Mouse (Mus musculus) heart, postnatal 25 days (tissue): ENCODE data around the gene Gm4201. TPM values are rescaled to one million over a fixed set of nuclear protein-coding genes. Genes with fewer than 3 reads are reported as not detected.
"Not testable (repeated sequence)": the region's sequence is repeated elsewhere in the genome, so short reads cannot be mapped to it uniquely, and the experiment has no call there.

Experiments used
- DNase-seq: peaks from one replicate; pipeline ENCODE4 v3.0.0; 2022; ENCODE audit warnings: low spot score
- intact Hi-C: fragments of 180-260 bp; cut with DNase I; formaldehyde crosslinking; loops from one replicate; pipeline ENCODE4 v1.15.1; 2025
- total RNA-seq, 2 experiments: library from RNA; stranded (reverse); gene quantifications; 2 replicates each; pipeline ENCODE4 v1.2.3; 2021

Gene Gm4201
- total RNA-seq: not detected

DNA sequence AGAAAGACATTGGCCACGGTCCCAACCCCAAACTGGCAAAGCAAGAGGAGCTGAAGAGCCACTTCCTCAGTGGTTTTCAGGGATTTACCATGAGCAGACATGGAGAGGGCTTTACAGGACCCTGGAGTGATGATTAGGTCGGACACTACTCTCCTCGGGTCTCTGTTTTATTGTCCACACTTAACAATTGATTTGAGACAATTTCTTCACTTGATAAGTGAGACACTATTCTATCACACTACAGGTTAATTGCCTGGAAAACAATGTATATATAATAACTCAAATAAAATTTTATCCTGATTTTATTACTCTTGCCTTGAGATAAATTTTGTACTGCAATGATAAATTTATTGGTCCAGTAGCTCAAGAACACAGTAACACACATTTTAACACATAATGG lies at the start of gene Gm4201:
Gm4201 (minus strand) TSS at position 101 of the 400 bp plus-strand sequence.
- intact Hi-C loops, DNase-seq: not testable (repeated sequence)

DNA sequence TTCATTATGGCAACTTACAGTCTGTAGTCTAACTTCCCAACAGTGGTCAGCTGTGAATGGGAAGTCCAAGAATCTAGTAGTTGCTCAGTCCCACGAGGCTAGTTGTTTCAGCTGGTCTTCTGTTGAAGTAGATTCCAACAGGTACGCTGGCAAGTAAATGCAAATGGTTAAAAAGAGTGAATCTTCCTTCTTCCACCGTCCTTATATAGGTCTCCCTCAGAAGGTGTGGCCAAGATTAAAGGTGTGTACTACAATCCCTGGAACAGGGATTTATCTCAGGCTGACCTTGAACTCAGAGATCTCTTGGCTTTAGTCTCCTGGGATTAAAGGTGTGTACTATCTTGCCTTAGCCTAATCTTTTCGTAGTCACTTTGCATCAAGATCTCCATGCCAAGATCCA lies 22.9 kb upstream of the Gm4201 start, which contains the start of gene Gm4565:
Gm4565 (minus strand) TSS at position 101 of the 400 bp plus-strand sequence.
- intact Hi-C loops, DNase-seq: not testable (repeated sequence)

DNA sequence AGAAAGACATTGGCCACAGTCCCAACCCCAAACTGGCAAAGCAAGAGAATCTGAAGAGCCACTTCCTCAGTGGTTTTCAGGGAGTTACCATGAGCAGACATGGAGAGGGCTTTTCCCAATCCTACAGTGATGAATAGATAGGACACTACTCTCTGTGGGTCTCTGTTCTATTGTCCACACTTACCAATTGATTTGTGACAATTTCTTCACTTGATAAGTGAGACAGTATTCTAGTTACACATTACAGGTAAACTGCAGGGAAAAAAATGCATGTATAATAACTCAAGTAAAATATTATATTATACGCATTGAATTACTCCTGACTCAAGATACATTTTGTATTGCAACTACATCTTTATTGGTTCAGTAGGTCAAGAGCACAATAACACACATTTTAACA lies 30.4 kb downstream of the Gm4201 start, which contains the start of gene Gm8677:
Gm8677 (minus strand) TSS at position 101 of the 400 bp plus-strand sequence.
- DNase-seq, intact Hi-C loops: not testable (repeated sequence)

DNA sequence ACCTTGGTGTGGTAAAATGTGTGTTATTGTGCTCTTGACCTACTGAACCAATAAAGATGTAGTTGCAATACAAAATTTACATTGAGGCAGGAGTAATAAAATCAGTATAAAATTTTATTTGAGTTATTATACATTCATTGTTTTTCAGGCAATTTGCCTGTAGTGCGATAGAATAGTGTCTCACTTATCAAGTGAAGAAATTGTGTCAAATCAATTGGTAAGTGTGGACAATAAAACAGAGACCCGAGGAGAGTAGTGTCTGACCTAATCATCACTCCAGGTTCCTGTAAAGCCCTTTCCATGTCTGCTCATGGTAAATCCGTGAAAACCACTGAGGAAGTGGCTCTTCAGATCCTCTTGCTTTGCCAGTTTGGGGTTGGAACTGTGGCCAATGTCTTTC lies 42.5 kb downstream of the Gm4201 start, which contains the start of gene Vmn1r152:
Vmn1r152 (plus strand) TSS at position 301 of the 400 bp plus-strand sequence.
- DNase-seq, intact Hi-C loops: not testable (repeated sequence)

Other genes with a start within 250 kb of the Gm4201 start
- gene Gm4187, start 235.6 kb downstream of the Gm4201 start, total RNA-seq: not detected
- not detected for gene Gm8660, start 194.3 kb downstream of the Gm4201 start, total RNA-seq
- gene Vmn1r148, start 151.8 kb downstream of the Gm4201 start, total RNA-seq: not detected
- gene Vmn1r149, start 127.1 kb downstream of the Gm4201 start, total RNA-seq: not detected
- not detected for gene Gm10665, start 101.3 kb downstream of the Gm4201 start, total RNA-seq
- not detected for gene Vmn1r151, start 65.7 kb downstream of the Gm4201 start, total RNA-seq
- not detected for gene Vmn1r152, start 42.4 kb downstream of the Gm4201 start, total RNA-seq
- not detected for gene Gm8677, start 30.5 kb downstream of the Gm4201 start, total RNA-seq
- gene Gm4565, start 22.8 kb upstream of the Gm4201 start, total RNA-seq: not detected
- not detected for gene Vmn1r155, start 92.7 kb upstream of the Gm4201 start, total RNA-seq
- gene Gm8693, start 127.0 kb upstream of the Gm4201 start, total RNA-seq: not detected
- gene Gm4567, start 154.4 kb upstream of the Gm4201 start, total RNA-seq: not detected
- not detected for gene Vmn1r157, start 196.4 kb upstream of the Gm4201 start, total RNA-seq
- gene Vmn1r158, start 225.4 kb upstream of the Gm4201 start, total RNA-seq: not detected